Mouse (Mus musculus) limb, embryonic 14.5 days (tissue): Measurements from ENCODE around the gene Mfsd1. TPM values are rescaled to one million over a fixed set of nuclear protein-coding genes. Genes with fewer than 3 reads are reported as not detected.

Experiments
- ATAC-seq: fragments of 200-750 bp; cut with Nextera tagmentation; 2 replicates; pipeline ENCODE4 v1.8.0; 2017; ENCODE audit warnings: low read depth, moderate number of reproducible peaks, moderate TSS enrichment; ENCODE audit not compliant: low FRiP score
- DNase-seq: peaks from one replicate; pipeline ENCODE4 v3.0.0-alpha.2; 2015; ENCODE audit warnings: low spot score
- H3K27ac ChIP-seq: fragments of 300-500 bp; sonication (generic); replicated peaks from 2 replicates; pipeline ENCODE4 v1.5.1; 2014; ENCODE audit warnings: low read depth, mild to moderate bottlenecking, low read length, moderate library complexity, mixed read lengths
- H3K27me3 ChIP-seq: fragments of 300-500 bp; sonication (generic); 2 replicates; pipeline ENCODE4 v1.6.1; 2014; ENCODE audit warnings: low read length, mixed read lengths; ENCODE audit not compliant: control insufficient read depth, insufficient read depth
- H3K36me3 ChIP-seq: fragments of 300-500 bp; sonication (generic); 2 replicates; pipeline ENCODE4 v1.6.1; 2014; ENCODE audit warnings: mild to moderate bottlenecking, low read length, moderate library complexity, mixed read lengths; ENCODE audit not compliant: control insufficient read depth, insufficient read depth
- H3K4me1 ChIP-seq: fragments of 300-500 bp; sonication (generic); 2 replicates; pipeline ENCODE4 v1.6.1; 2014; ENCODE audit warnings: antibody characterized with exemption, low read length, mixed read lengths; ENCODE audit not compliant: control insufficient read depth, insufficient read depth
- H3K4me2 ChIP-seq: fragments of 300-500 bp; sonication (generic); replicated peaks from 2 replicates; pipeline ENCODE4 v1.6.1; 2014; ENCODE audit warnings: low read depth, mild to moderate bottlenecking, low read length, moderate library complexity; ENCODE audit not compliant: severe bottlenecking
- H3K4me3 ChIP-seq: fragments of 300-500 bp; sonication (generic); replicated peaks from 2 replicates; pipeline ENCODE4 v1.5.1; 2014; ENCODE audit warnings: low read length
- H3K9ac ChIP-seq: fragments of 300-500 bp; sonication (generic); 2 replicates; pipeline ENCODE4 v1.6.1; 2014; ENCODE audit warnings: mild to moderate bottlenecking, low read depth, low read length, moderate library complexity; ENCODE audit not compliant: severe bottlenecking
- H3K9me3 ChIP-seq: fragments of 300-500 bp; sonication (generic); 2 replicates; pipeline ENCODE4 v1.6.1; 2016; ENCODE audit warnings: low read length; ENCODE audit not compliant: control insufficient read depth
- POLR2A ChIP-seq: fragments of 200-500 bp; IDR thresholded peaks from 2 replicates; pipeline ENCODE4 v1.8.0; 2012; ENCODE audit warnings: inconsistent platforms, mild to moderate bottlenecking, moderate library complexity, borderline replicate concordance; ENCODE audit not compliant: insufficient read depth, insufficient read length; ENCODE audit errors: extremely low read depth
- WGBS: fragments of 180-500 bp; shearing (Covaris S2); extraction: QIAGEN DNeasy Blood & Tissue Kit; methylation state at CpG from one replicate; pipeline ENCODE4 v1.1.7; 2014; 5-methylcytosine and 5-hydroxymethylcytosine counted together
- polyA plus RNA-seq, 2 experiments: library from polyadenylated mRNA; depleted of rRNA in 1 of 2; stranded (reverse) in 1 of 2; unstranded in 1 of 2; fragments of >200 nt; fragmentation: Nextera tagmentation in 1 of 2; extraction: Ambion mirVana in 1 of 2; gene quantifications; 2 replicates each; pipeline versions ENCODE4 v1.2.1 to v1.2.3; 2012 to 2014

Gene Mfsd1
- polyA plus RNA-seq, 2 experiments: 36.9 to 61.8 TPM

DNA sequence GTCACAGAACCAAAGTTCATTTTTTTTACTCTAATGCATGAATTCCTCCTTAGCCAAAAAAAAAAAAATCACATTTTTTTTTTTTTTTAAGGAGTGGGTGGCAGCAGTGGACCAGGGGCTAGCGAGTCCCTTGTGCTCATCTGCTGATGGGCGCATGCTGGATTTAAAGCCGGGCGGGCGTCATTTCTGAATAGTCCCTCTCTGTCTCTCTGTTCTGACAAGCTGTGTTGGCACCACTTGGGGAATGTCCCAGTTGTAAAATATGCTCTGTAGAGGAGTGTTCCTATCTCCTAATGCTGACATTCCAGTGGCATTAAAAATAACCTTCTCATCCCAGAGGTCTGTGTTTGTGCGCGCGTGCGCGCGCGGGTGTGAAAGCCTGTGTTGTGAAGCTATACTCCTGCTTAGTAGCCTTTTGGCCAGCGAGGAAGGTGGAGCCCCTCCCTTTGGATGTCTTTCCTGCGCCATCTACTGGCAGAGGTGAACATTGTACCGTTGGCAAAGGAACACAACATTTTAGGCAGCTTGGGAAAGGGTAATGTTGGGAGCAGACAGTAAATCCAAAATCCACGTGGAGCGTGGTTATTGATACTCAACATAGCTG lies 14.4 kb upstream of the Mfsd1 start:
- peak overlapping the region; percentile 33 for H3K4me2 ChIP-seq
- H3K4me3 ChIP-seq: no peak overlapping the region
- no peak overlapping the region for H3K9ac ChIP-seq
- DNase-seq (peak; percentile 66), ATAC-seq (0 out of 2 replicates have a peak, but pooled peaks have one; percentile 63)
- no peaks in the 10 kb centered on the region for H3K36me3 ChIP-seq
- no peaks in the 10 kb centered on the region for H3K4me1 ChIP-seq
- WGBS: 29% methylated on average over 17 of the region's 17 CpGs
- H3K9me3 ChIP-seq: no peaks in the 10 kb centered on the region
- TF ChIP-seq POLR2A: no peak
- no peak overlapping the region for H3K27ac ChIP-seq
- no peaks in the 10 kb centered on the region for H3K27me3 ChIP-seq

DNA sequence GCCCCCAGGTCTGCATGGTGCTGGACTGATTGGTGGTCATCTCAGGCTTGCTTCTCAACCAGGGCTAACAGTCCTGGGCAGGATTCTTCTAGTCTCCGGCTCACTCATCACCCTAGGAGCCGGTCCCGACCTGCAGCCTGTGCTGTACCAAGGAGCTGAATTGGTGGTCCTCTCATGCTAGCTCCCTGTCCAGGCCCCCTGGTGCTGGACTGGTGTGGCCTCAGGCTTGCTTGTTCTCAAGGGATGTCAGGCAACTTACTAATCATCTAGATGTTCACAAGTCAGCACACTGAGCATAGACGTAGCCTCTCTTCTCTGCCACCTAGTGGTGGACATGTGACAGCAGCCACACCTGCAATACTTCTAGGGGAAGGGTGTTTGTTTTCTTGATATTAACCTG lies 9.6 kb upstream of the Mfsd1 start:
- H3K4me3 ChIP-seq: no peak overlapping the region
- no peaks in the 10 kb centered on the region for H3K27me3 ChIP-seq
- H3K27ac ChIP-seq: no peak overlapping the region
- no peak for ATAC-seq
- no peaks in the 10 kb centered on the region for H3K4me1 ChIP-seq
- no peak for TF ChIP-seq POLR2A
- no peak overlapping the region for H3K9ac ChIP-seq
- H3K4me2 ChIP-seq: no peak overlapping the region
- peak; percentile 53 for DNase-seq
- no peaks in the 10 kb centered on the region for H3K9me3 ChIP-seq
- 69% methylated on average over 4 of the region's 4 CpGs for WGBS
- no peaks in the 10 kb centered on the region for H3K36me3 ChIP-seq

DNA sequence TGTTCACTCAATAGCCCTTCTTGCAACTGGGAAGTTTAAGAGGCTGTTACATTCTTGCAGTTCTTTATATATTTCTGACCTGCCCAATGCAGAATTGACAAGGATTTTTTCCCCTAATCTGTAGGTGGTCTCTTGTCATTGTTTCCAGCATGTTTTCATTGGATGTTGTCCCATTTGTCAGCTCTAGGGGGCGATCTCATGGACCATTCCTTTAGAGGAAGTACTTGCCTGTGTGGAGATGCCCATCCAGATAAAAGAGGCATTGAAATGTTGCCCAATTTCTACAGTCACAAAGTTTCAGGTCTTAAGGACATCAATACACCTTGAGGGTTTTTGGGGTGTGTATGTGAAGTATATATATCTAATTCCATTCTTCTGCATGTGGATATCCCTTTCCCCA lies 9.0 kb upstream of the Mfsd1 start:
- no peak for TF ChIP-seq POLR2A
- Histone ChIP-seq H3K9ac (no peak overlapping the region), H3K4me2 (no peak overlapping the region), H3K4me3 (no peak overlapping the region), H3K9me3 (no peaks in the 10 kb centered on the region), H3K4me1 (no peaks in the 10 kb centered on the region), H3K27me3 (no peaks in the 10 kb centered on the region), H3K27ac (no peak overlapping the region), H3K36me3 (no peaks in the 10 kb centered on the region)
- 0% methylated on average over 1 of the region's 1 CpGs for WGBS
- ATAC-seq (no peak), DNase-seq (no peak)

DNA sequence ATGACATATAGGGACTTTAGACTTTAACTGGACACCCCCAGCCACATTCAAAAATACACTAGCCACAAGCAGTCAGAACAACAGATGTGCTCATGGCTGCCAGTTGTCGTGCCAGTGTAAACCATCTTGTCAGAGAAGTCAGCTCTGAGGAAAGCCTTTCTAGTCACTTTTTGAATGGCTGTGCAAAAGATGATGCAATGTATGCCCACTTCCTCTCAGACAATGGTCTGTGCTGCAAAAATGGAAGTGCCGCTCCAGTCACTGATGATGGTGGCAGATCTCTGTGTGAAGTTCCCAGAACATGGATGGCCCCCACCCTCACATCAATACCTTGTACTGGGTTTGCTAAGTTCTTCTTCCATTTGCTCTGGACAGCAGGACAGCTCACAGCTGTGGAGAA lies 6.3 kb upstream of the Mfsd1 start:
- Histone ChIP-seq H3K36me3 (no peaks in the 10 kb centered on the region), H3K4me1 (no peaks in the 10 kb centered on the region), H3K9me3 (no peaks in the 10 kb centered on the region), H3K4me2 (no peak overlapping the region), H3K27me3 (no peaks in the 10 kb centered on the region; the same call in 1 of the 2 replicates), H3K9ac (no peak overlapping the region), H3K27ac (no peak overlapping the region), H3K4me3 (no peak overlapping the region)
- WGBS: 93% methylated on average over 2 of the region's 2 CpGs
- ATAC-seq (no peak), DNase-seq (no peak)
- no peak for TF ChIP-seq POLR2A

DNA sequence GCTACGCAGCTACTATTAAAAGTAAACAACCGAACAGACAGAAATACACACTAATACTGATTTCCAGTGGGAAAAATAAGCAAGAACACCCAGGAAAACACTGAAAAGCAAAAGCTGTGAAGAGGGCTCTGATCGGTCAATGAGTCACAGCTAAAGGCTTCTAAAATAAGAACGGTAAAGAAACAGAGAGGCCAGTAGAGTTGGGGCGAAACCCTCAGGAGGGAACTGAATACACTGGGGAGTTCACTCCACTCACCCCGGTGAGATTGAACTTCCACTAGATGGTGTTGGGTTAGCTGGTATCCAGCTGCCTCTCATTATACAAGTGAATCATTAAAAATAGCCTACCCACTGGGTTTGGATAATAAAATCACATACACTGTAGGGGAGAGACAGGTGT lies 5.8 kb upstream of the Mfsd1 start:
- DNase-seq: no peak
- H3K27ac ChIP-seq: no peak overlapping the region
- ATAC-seq: no peak
- H3K9me3 ChIP-seq: no peaks in the 10 kb centered on the region
- no peaks in the 10 kb centered on the region; the same call in 1 of the 2 replicates for H3K27me3 ChIP-seq
- H3K36me3 ChIP-seq: no peaks in the 10 kb centered on the region
- no peak for TF ChIP-seq POLR2A
- no peak overlapping the region for H3K4me3 ChIP-seq
- WGBS: 92% methylated on average over 6 of the region's 6 CpGs
- no peak overlapping the region for H3K4me2 ChIP-seq
- H3K9ac ChIP-seq: no peak overlapping the region
- H3K4me1 ChIP-seq: no peaks in the 10 kb centered on the region
